Mouse (Mus musculus) heart, embryonic 10.5 days (tissue): ENCODE measurements around the gene Rab8a. TPM values are rescaled to one million over a fixed set of nuclear protein-coding genes. Genes with fewer than 3 reads are reported as not detected.

Source experiments
- polyA plus RNA-seq: library from polyadenylated mRNA; unstranded; fragments of >200 nt; fragmentation: Nextera tagmentation; extraction: Ambion mirVana; gene quantifications from 2 replicates; pipeline ENCODE4 v1.2.1, GENCODE M21; 2016

Rab8a gene
- polyA plus RNA-seq, 1 experiment from 2014 or later, result 104 TPM

Other genes with a start within 250 kb of the Rab8a start
- 16.2 and 19.5 TPM in 2 replicates for gene Zfp961, start 210.2 kb upstream of the Rab8a start, polyA plus RNA-seq
- gene Cyp4f18, start 151.6 kb upstream of the Rab8a start, polyA plus RNA-seq, result not detected in 2 replicates
- gene Olfr372, start 120.0 kb upstream of the Rab8a start, polyA plus RNA-seq, result not detected in 2 replicates
- 0.06 TPM in 1 of 2 replicates, not detected in the other for gene Olfr373, start 78.0 kb upstream of the Rab8a start, polyA plus RNA-seq
- gene Olfr374, start 54.2 kb upstream of the Rab8a start, polyA plus RNA-seq, result not detected in 2 replicates
- 447 and 556 TPM in 2 replicates for gene Tpm4, start 26.2 kb upstream of the Rab8a start, polyA plus RNA-seq
- gene Hsh2d, start 28.4 kb downstream of the Rab8a start, polyA plus RNA-seq, result 0.13 TPM in 1 of 2 replicates, not detected in the other
- gene Cib3, start 51.6 kb downstream of the Rab8a start, polyA plus RNA-seq, result not detected in 2 replicates
- gene Gm11034, start 52.4 kb downstream of the Rab8a start, polyA plus RNA-seq, result not detected in 2 replicates
- 43.4 and 55.4 TPM in 2 replicates for gene Fam32a, start 58.5 kb downstream of the Rab8a start, polyA plus RNA-seq
- 129 and 131 TPM in 2 replicates for gene Ap1m1, start 78.8 kb downstream of the Rab8a start, polyA plus RNA-seq
- gene Gm10282, start 144.1 kb downstream of the Rab8a start, polyA plus RNA-seq, result 19.8 and 23.4 TPM in 2 replicates
- gene Klf2, start 157.8 kb downstream of the Rab8a start, polyA plus RNA-seq, result 12.8 and 14.1 TPM in 2 replicates